Mouse (Mus musculus) liver, embryonic 13.5 days (tissue): Measurements from ENCODE around the gene Creb1. TPM values are rescaled to one million over a fixed set of nuclear protein-coding genes. Genes with fewer than 3 reads are reported as not detected.

Experiments used
- ATAC-seq: fragments of 200-750 bp; cut with Nextera tagmentation; 2 replicates; pipeline ENCODE4 v1.8.0; 2017; ENCODE audit warnings: low read depth, mild to moderate bottlenecking, moderate number of reproducible peaks, moderate library complexity
- DNase-seq: peaks from one replicate; pipeline ENCODE4 v3.0.0; 2022
- H3K27ac ChIP-seq: fragments of 300-500 bp; sonication (generic); 2 replicates; pipeline ENCODE4 v1.5.1; 2015; ENCODE audit warnings: moderate library complexity, mild to moderate bottlenecking, inconsistent platforms
- H3K27me3 ChIP-seq: fragments of 300-500 bp; sonication (generic); 2 replicates; pipeline ENCODE4 v1.6.1; 2015; ENCODE audit warnings: mild to moderate bottlenecking, inconsistent platforms
- H3K36me3 ChIP-seq: fragments of 300-500 bp; sonication (generic); 2 replicates; pipeline ENCODE4 v1.6.1; 2015; ENCODE audit warnings: mild to moderate bottlenecking, inconsistent platforms
- H3K4me1 ChIP-seq: fragments of 300-500 bp; sonication (generic); replicated peaks from 2 replicates; pipeline ENCODE4 v1.6.1; 2015; ENCODE audit warnings: inconsistent platforms
- H3K4me2 ChIP-seq: fragments of 300-500 bp; sonication (generic); 2 replicates; pipeline ENCODE4 v1.6.1; 2015; ENCODE audit warnings: inconsistent platforms, mild to moderate bottlenecking, moderate library complexity
- H3K4me3 ChIP-seq: fragments of 300-500 bp; sonication (generic); replicated peaks from 2 replicates; pipeline ENCODE4 v1.5.1; 2015; ENCODE audit warnings: mild to moderate bottlenecking, inconsistent platforms
- H3K9ac ChIP-seq: fragments of 300-500 bp; sonication (generic); 2 replicates; pipeline ENCODE4 v1.6.1; 2015; ENCODE audit warnings: mild to moderate bottlenecking, inconsistent platforms
- H3K9me3 ChIP-seq: fragments of 300-500 bp; sonication (generic); replicated peaks from 2 replicates; pipeline ENCODE4 v1.6.1; 2016; ENCODE audit warnings: inconsistent platforms
- WGBS: fragments of 180-500 bp; shearing (Covaris S2); methylation state at CpG from one replicate; pipeline ENCODE4 v1.1.7; 2015; ENCODE audit not compliant: insufficient replicate concordance; 5-methylcytosine and 5-hydroxymethylcytosine counted together
- polyA plus RNA-seq: library from polyadenylated mRNA; unstranded; fragments of >200 nt; fragmentation: Nextera tagmentation; extraction: Ambion mirVana; gene quantifications from 2 replicates; pipeline ENCODE4 v1.2.1, GENCODE M21; 2015

Creb1 gene
- polyA plus RNA-seq, 1 experiment from 2014 or later, result 11.4 TPM

- Histone ChIP-seq H3K27me3 (no peaks in the 10 kb centered on the region), H3K4me1 (peaks cover 9% of the 10 kb centered on the region; the same call in 1 of the 2 replicates), H3K4me2 (no peak overlapping the region), H3K9me3 (no peaks in the 10 kb centered on the region), H3K27ac (no peak overlapping the region), H3K36me3 (no peaks in the 10 kb centered on the region), H3K4me3 (no peak overlapping the region), H3K9ac (no peak overlapping the region)
- ATAC-seq (no peak), DNase-seq (no peak)
- 72% methylated on average over 3 of the region's 3 CpGs for WGBS
These were observed 10.7 kb upstream of the Creb1 start for GRCm38 (mm10) chr1:64521734-64522133.

GRCm38 (mm10) chr1:64522637-64523036 lies 9.8 kb upstream of the Creb1 start:
- Histone ChIP-seq H3K9ac (no peak overlapping the region), H3K4me3 (no peak overlapping the region), H3K36me3 (no peaks in the 10 kb centered on the region), H3K4me1 (peaks cover 14% of the 10 kb centered on the region), H3K9me3 (no peaks in the 10 kb centered on the region), H3K4me2 (no peak overlapping the region), H3K27me3 (no peaks in the 10 kb centered on the region), H3K27ac (no peak overlapping the region)
- no peak for ATAC-seq
- DNase-seq, result no peak
- WGBS, result 74% methylated on average over 6 of the region's 6 CpGs

GRCm38 (mm10) chr1:64523117-64523516 lies 9.3 kb upstream of the Creb1 start:
- Histone ChIP-seq H3K4me1 (peaks cover 14% of the 10 kb centered on the region), H3K4me2 (no peak overlapping the region), H3K9ac (no peak overlapping the region), H3K27ac (no peak overlapping the region), H3K27me3 (no peaks in the 10 kb centered on the region), H3K36me3 (no peaks in the 10 kb centered on the region), H3K9me3 (no peaks in the 10 kb centered on the region), H3K4me3 (no peak overlapping the region)
- ATAC-seq (no peak), DNase-seq (no peak)
- 50% methylated on average over 1 of the region's 1 CpGs for WGBS

GRCm38 (mm10) chr1:64524661-64525060 lies 7.8 kb upstream of the Creb1 start:
- H3K4me3 ChIP-seq, result no peak overlapping the region
- H3K9me3 ChIP-seq, result no peaks in the 10 kb centered on the region
- WGBS, result 63% methylated on average over 2 of the region's 2 CpGs

GRCm38 (mm10) chr1:64527626-64528025 lies 4.8 kb upstream of the Creb1 start:
- peaks cover 32% of the 10 kb centered on the region for H3K4me1 ChIP-seq
- ATAC-seq (no peak), DNase-seq (no peak)
- H3K27me3 ChIP-seq, result no peaks in the 10 kb centered on the region
- H3K4me3 ChIP-seq, result no peak overlapping the region
- H3K4me2 ChIP-seq, result no peak overlapping the region
- H3K27ac ChIP-seq, result no peak overlapping the region
- no peaks in the 10 kb centered on the region for H3K9me3 ChIP-seq
- no peak overlapping the region for H3K9ac ChIP-seq
- peaks cover 3% of the 10 kb centered on the region; the same call in 1 of the 2 replicates for H3K36me3 ChIP-seq

More at GRCm38 (mm10) chr1:64524661-64525060, 7.8 kb upstream of the Creb1 start:
- no peak for ATAC-seq
- peaks cover 3% of the 10 kb centered on the region; the same call in 1 of the 2 replicates for H3K36me3 ChIP-seq
- H3K9ac ChIP-seq, result no peak overlapping the region
- DNase-seq, result peak; percentile 2
- peaks cover 10% of the 10 kb centered on the region for H3K4me1 ChIP-seq
- no peak overlapping the region for H3K4me2 ChIP-seq
- H3K27me3 ChIP-seq, result no peaks in the 10 kb centered on the region
- H3K27ac ChIP-seq, result no peak overlapping the region

GRCm38 (mm10) chr1:64529781-64530315 lies 2.6 kb upstream of the Creb1 start:
- Histone ChIP-seq H3K4me3 (no peak overlapping the region), H3K27me3 (no peaks in the 10 kb centered on the region), H3K36me3 (peaks cover 3% of the 10 kb centered on the region; the same call in 1 of the 2 replicates), H3K4me1 (peaks cover 37% of the 10 kb centered on the region), H3K9me3 (no peaks in the 10 kb centered on the region), H3K4me2 (no peak overlapping the region), H3K27ac (no peak overlapping the region), H3K9ac (no peak overlapping the region)
- no peak for ATAC-seq
- 72% methylated on average over 5 of the region's 5 CpGs for WGBS
- DNase-seq, result no peak

GRCm38 (mm10) chr1:64531548-64531947 lies 897 bp upstream of the Creb1 start:
- Histone ChIP-seq H3K4me1 (peaks cover 51% of the 10 kb centered on the region), H3K27ac (peak overlapping the region; percentile 99), H3K4me3 (peak overlapping the region; percentile 90), H3K36me3 (peaks cover 3% of the 10 kb centered on the region; the same call in 1 of the 2 replicates), H3K27me3 (no peaks in the 10 kb centered on the region), H3K9me3 (no peaks in the 10 kb centered on the region), H3K9ac (peak overlapping the region; percentile 96), H3K4me2 (peak overlapping the region; percentile 94)
- DNase-seq (peak; percentile 2), ATAC-seq (no peak)
- WGBS, result 5% methylated on average over 7 of the region's 7 CpGs

- Histone ChIP-seq H3K4me2 (peak overlapping the region; percentile 94), H3K4me3 (peak overlapping the region; percentile 90), H3K27ac (peak overlapping the region; percentile 99), H3K9me3 (no peaks in the 10 kb centered on the region), H3K27me3 (no peaks in the 10 kb centered on the region), H3K4me1 (peaks cover 48% of the 10 kb centered on the region), H3K9ac (peak overlapping the region; percentile 96), H3K36me3 (peaks cover 4% of the 10 kb centered on the region; the same call in 1 of the 2 replicates)
- ATAC-seq (peak; percentile 64), DNase-seq (peak; percentile 49)
- under 1% methylated on average over 34 of the region's 34 CpGs for WGBS
These were observed 350 bp upstream of the Creb1 start for GRCm38 (mm10) chr1:64532067-64532523.

- Histone ChIP-seq H3K4me3 (peak overlapping the region; percentile 90), H3K36me3 (0 out of 2 replicates have a peak, but pooled peaks cover 2% of the 10 kb centered on the region), H3K9ac (peak overlapping the region; percentile 96), H3K4me1 (peaks cover 53% of the 10 kb centered on the region), H3K4me2 (peak overlapping the region; percentile 94), H3K27ac (peak overlapping the region; percentile 99), H3K9me3 (no peaks in the 10 kb centered on the region), H3K27me3 (no peaks in the 10 kb centered on the region)
- no peak; the same call in 1 of the 2 replicates for ATAC-seq
- under 1% methylated on average over 35 of the region's 35 CpGs for WGBS
- DNase-seq, result peak; percentile 59
These were observed 1.3 kb downstream of the Creb1 start for GRCm38 (mm10) chr1:64533471-64534443.

GRCm38 (mm10) chr1:64538837-64539367 lies 6.5 kb downstream of the Creb1 start:
- Histone ChIP-seq H3K27me3 (no peaks in the 10 kb centered on the region), H3K9ac (no peak overlapping the region), H3K4me3 (no peak overlapping the region), H3K4me1 (peaks cover 35% of the 10 kb centered on the region), H3K36me3 (0 out of 2 replicates have a peak, but pooled peaks cover 5% of the 10 kb centered on the region), H3K4me2 (no peak overlapping the region), H3K9me3 (no peaks in the 10 kb centered on the region), H3K27ac (no peak overlapping the region)
- no peak for ATAC-seq
- no peak for DNase-seq
- 67% methylated on average over 3 of the region's 3 CpGs for WGBS

GRCm38 (mm10) chr1:64543750-64544149 lies 11.3 kb downstream of the Creb1 start:
- Histone ChIP-seq H3K9me3 (no peaks in the 10 kb centered on the region), H3K4me2 (no peak overlapping the region), H3K9ac (no peak overlapping the region), H3K27me3 (no peaks in the 10 kb centered on the region), H3K4me3 (no peak overlapping the region), H3K4me1 (peaks cover 9% of the 10 kb centered on the region), H3K27ac (no peak overlapping the region), H3K36me3 (0 out of 2 replicates have a peak, but pooled peaks cover 10% of the 10 kb centered on the region)
- DNase-seq, result no peak
- no peak for ATAC-seq
- WGBS, result 76% methylated on average over 5 of the region's 5 CpGs
